Mouse (Mus musculus) retina, postnatal 7 days (tissue): ENCODE results near the gene Nrg4.

Experiments used
- DNase-seq: peaks from one replicate; pipeline ENCODE4 v3.0.0-alpha.2; 2012; ENCODE audit warnings: low read depth, low spot score

Gene Nrg4

GRCm38 (mm10) chr9:55326515-55327233 lies at the start of gene Nrg4, which contains the start of gene Tmem266:
Nrg4 (minus strand) TSS chr9:55326844.
Tmem266 (plus strand) TSS chr9:55326913.
- peak; percentile 88 for DNase-seq

- no peak for DNase-seq
Observed at GRCm38 (mm10) chr9:55371908-55372307, 45.3 kb upstream of the Nrg4 start.

GRCm38 (mm10) chr9:55368011-55368410 lies 41.4 kb upstream of the Nrg4 start:
- no peak for DNase-seq

- no peak for DNase-seq
Observed at GRCm38 (mm10) chr9:55363707-55364106, 37.1 kb upstream of the Nrg4 start.

GRCm38 (mm10) chr9:55361969-55362368 lies 35.3 kb upstream of the Nrg4 start:
- no peak for DNase-seq

- no peak for DNase-seq
Observed at GRCm38 (mm10) chr9:55360861-55361260, 34.2 kb upstream of the Nrg4 start.

GRCm38 (mm10) chr9:55360372-55360771 lies 33.7 kb upstream of the Nrg4 start:
- no peak for DNase-seq

- no peak for DNase-seq
Observed at GRCm38 (mm10) chr9:55357164-55357563, 30.5 kb upstream of the Nrg4 start.

- DNase-seq: no peak
Observed at GRCm38 (mm10) chr9:55355270-55355834, 28.7 kb upstream of the Nrg4 start.

- DNase-seq: no peak
Observed at GRCm38 (mm10) chr9:55354686-55355085, 28.0 kb upstream of the Nrg4 start.

- no peak for DNase-seq
Observed at GRCm38 (mm10) chr9:55348664-55349063, 22.0 kb upstream of the Nrg4 start.

GRCm38 (mm10) chr9:55345332-55345731 lies 18.7 kb upstream of the Nrg4 start:
- no peak for DNase-seq

- DNase-seq: no peak
Observed at GRCm38 (mm10) chr9:55344165-55344564, 17.5 kb upstream of the Nrg4 start.

- no peak for DNase-seq
Observed at GRCm38 (mm10) chr9:55332949-55333348, 6.3 kb upstream of the Nrg4 start.

- no peak for DNase-seq
Observed at GRCm38 (mm10) chr9:55332476-55332875, 5.8 kb upstream of the Nrg4 start.

GRCm38 (mm10) chr9:55329401-55329800 lies 2.8 kb upstream of the Nrg4 start:
- no peak for DNase-seq

GRCm38 (mm10) chr9:55328151-55328918 lies 1.7 kb upstream of the Nrg4 start:
- no peak for DNase-seq

GRCm38 (mm10) chr9:55327234-55327615 lies 581 bp upstream of the Nrg4 start:
- no peak for DNase-seq

- DNase-seq: no peak
Observed at GRCm38 (mm10) chr9:55325564-55326514, 805 bp downstream of the Nrg4 start.

- peak; percentile 54 for DNase-seq
Observed at GRCm38 (mm10) chr9:55325061-55325460, 1.6 kb downstream of the Nrg4 start.

- no peak for DNase-seq
Observed at GRCm38 (mm10) chr9:55324516-55324915, 2.1 kb downstream of the Nrg4 start.

GRCm38 (mm10) chr9:55324085-55324484 lies 2.6 kb downstream of the Nrg4 start:
- DNase-seq: no peak
